Mouse (Mus musculus): Measurements from ENCODE around the gene Sntb2. TPM values are rescaled to one million over a fixed set of nuclear protein-coding genes. Genes with fewer than 3 reads are reported as not detected.
"Not testable (repeated sequence)": the region's sequence is repeated elsewhere in the genome, so short reads cannot be mapped to it uniquely, and the experiment has no call there.

Sntb2 gene
- polyA plus RNA-seq, 1 experiment from 2014 or later: 7.3 TPM

DNA sequence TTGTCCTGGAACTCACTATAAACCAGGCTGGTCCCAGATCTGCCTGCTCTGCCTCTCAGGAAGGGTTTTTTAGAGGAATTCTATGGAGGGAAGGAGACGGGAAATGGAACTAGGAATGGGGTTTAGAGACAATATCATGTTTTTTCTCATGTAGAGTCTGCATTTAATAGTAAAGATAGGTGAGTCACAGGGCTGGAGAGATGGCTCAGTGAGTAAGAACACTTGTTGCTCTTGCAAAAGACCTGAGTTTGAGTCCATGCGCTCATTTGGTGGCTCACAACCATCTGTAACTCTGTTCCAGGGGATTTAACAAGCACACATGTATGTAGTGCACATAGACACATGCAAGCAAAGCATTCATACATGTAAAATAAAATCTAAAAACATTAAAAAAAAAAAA lies 40.2 kb downstream of the Sntb2 start:
- no peaks in the 10 kb centered on the region for H3K4me1 ChIP-seq (replicated peaks; ENCODE audit: control insufficient read depth, insufficient read depth, low read length)
- H3K27me3 ChIP-seq (ENCODE audit: control insufficient read depth, insufficient read depth, low read length): peaks cover 5% of the 10 kb centered on the region; the same call in 1 of the 2 replicates
- H3K27ac ChIP-seq: no peak overlapping the region
- WGBS: 90% methylated on average over 2 of the region's 2 CpGs
- no peak overlapping the region for H3K4me2 ChIP-seq (replicated peaks)
- no peak overlapping the region for H3K9ac ChIP-seq
- no peaks in the 10 kb centered on the region for H3K9me3 ChIP-seq (ENCODE audit: control insufficient read depth, low read length)
- ATAC-seq (ENCODE audit: low FRiP score) (no peak), DNase-seq (ENCODE audit: low spot score) (no peak)
- no peak overlapping the region for H3K4me3 ChIP-seq (replicated peaks; ENCODE audit: low read length)
- no peaks in the 10 kb centered on the region for H3K36me3 ChIP-seq (replicated peaks; ENCODE audit: control insufficient read depth, insufficient read depth)

DNA sequence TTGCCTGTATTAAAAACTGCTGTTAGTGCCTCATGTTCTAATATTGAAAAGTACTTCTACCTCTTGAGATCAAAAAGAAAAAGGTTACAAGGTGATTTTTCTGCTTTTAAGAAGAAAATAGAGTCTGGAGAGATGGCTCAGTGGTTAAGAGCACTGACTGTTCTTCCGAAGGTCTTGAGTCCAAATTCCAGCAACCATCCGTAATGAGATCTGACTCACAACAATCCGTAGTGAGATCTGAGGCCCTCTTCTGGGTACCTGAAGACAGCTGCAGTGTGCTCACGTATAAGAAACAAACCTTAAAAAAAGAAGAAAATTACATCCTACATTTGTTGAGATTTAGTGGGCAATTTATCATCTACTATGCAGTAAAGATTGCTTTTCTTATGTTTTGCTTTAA lies 40.9 kb downstream of the Sntb2 start:
- 85% methylated on average over 4 of the region's 4 CpGs for WGBS
- no peak for ATAC-seq (ENCODE audit: low FRiP score)

DNA sequence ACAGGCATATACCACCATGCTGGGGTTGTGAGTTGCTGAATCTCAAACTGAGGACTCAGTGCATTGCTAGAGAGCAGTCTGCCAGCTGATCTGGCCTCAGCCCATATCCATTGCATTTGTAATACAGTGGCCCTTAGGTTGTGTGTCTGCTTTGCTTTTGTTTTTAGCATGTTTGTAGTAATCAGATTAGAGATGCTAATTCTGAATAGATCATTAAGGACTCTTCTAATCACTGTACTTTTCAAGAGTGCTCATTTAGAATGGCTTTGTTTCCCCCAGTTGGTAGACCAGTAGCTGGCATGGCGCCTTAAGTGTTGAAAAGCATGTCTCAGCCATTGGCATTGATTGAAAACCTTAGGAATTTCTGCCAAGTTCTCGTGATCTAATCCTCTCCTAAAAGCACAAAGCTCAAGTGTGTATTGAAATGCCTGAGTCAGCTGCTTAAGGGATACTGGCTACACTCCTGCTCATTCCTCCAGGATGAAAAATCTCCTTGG lies 43.3 kb downstream of the Sntb2 start:
- ATAC-seq (ENCODE audit: low FRiP score): peak; percentile 80; the same call in 1 of the 2 replicates
- Histone ChIP-seq H3K4me3 (replicated peaks; ENCODE audit: low read length) (no peak overlapping the region), H3K4me1 (replicated peaks; ENCODE audit: control insufficient read depth, insufficient read depth, low read length) (no peaks in the 10 kb centered on the region), H3K9ac (no peak overlapping the region), H3K9me3 (ENCODE audit: control insufficient read depth, low read length) (no peaks in the 10 kb centered on the region), H3K27ac (no peak overlapping the region), H3K36me3 (replicated peaks; ENCODE audit: control insufficient read depth, insufficient read depth) (no peaks in the 10 kb centered on the region; the same call in 1 of the 2 replicates), H3K27me3 (ENCODE audit: control insufficient read depth, insufficient read depth, low read length) (peaks cover 5% of the 10 kb centered on the region; the same call in 1 of the 2 replicates), H3K4me2 (replicated peaks) (no peak overlapping the region)
- WGBS: 42% methylated on average over 2 of the region's 2 CpGs
- DNase-seq (ENCODE audit: low spot score): peak; percentile 76

More for the DNA sequence above, 40.9 kb downstream of the Sntb2 start:
- no peak overlapping the region for H3K27ac ChIP-seq
- H3K27me3 ChIP-seq (ENCODE audit: control insufficient read depth, insufficient read depth, low read length): peaks cover 5% of the 10 kb centered on the region; the same call in 1 of the 2 replicates
- H3K36me3 ChIP-seq (replicated peaks; ENCODE audit: control insufficient read depth, insufficient read depth): no peaks in the 10 kb centered on the region; the same call in 1 of the 2 replicates
- DNase-seq (ENCODE audit: low spot score): no peak
- H3K4me1 ChIP-seq (replicated peaks; ENCODE audit: control insufficient read depth, insufficient read depth, low read length): no peaks in the 10 kb centered on the region
- H3K4me3 ChIP-seq (replicated peaks; ENCODE audit: low read length): no peak overlapping the region
- no peaks in the 10 kb centered on the region for H3K9me3 ChIP-seq (ENCODE audit: control insufficient read depth, low read length)
- H3K9ac ChIP-seq: no peak overlapping the region
- H3K4me2 ChIP-seq (replicated peaks): no peak overlapping the region

DNA sequence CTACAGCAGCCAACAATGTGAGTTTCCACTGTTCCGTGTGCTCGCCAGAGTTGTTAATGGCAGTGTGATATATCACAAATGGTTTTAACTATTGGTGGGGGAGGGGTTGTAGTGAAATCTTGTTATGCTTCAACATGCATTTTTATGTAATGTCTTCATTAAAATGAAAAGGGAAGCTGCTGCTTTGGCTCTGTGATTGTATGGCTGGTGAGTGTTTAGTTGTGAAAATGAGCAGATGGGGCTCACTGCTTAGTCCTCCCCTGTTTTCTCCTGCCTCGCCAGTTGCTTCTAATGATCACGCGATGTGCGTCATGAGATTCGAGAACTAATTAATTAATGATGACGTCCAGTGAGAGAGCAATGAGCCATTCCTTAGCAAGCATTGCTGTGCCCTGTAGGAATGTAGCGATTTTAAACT lies 49.9 kb downstream of the Sntb2 start:
- 40% methylated on average over 9 of the region's 9 CpGs for WGBS
- Histone ChIP-seq H3K27me3 (ENCODE audit: control insufficient read depth, insufficient read depth, low read length) (no peaks in the 10 kb centered on the region; the same call in 1 of the 2 replicates), H3K27ac (peak overlapping the region; percentile 58), H3K4me2 (replicated peaks) (peak overlapping the region; percentile 32), H3K9me3 (ENCODE audit: control insufficient read depth, low read length) (no peaks in the 10 kb centered on the region), H3K4me3 (replicated peaks; ENCODE audit: low read length) (no peak overlapping the region), H3K36me3 (replicated peaks; ENCODE audit: control insufficient read depth, insufficient read depth) (no peaks in the 10 kb centered on the region; the same call in none of the 2 replicates), H3K4me1 (replicated peaks; ENCODE audit: control insufficient read depth, insufficient read depth, low read length) (no peaks in the 10 kb centered on the region), H3K9ac (no peak overlapping the region; the same call in 1 of the 2 replicates)
- DNase-seq (ENCODE audit: low spot score) (peak; percentile 70), ATAC-seq (ENCODE audit: low FRiP score) (peak; percentile 74)

DNA sequence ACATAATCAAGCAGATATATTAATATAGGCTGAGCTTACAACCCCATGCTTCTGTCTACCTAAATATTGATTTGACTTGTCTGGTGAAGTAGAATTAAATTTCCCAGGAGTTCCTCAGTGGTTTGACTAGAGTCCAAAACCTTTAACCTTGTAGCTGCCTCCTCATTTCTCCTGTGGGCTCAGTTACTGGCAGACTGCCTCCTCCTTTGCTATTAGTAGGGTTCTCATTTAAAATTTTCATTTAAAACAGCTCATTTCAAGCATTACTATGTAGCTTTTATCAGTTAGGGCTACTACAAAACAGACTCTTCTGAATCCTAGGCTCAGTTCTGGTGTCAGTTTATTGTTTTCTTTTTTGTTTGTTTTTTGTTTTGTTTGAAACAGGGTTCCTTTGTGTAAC lies 50.4 kb downstream of the Sntb2 start:
- no peak for DNase-seq (ENCODE audit: low spot score)
- Histone ChIP-seq H3K27ac (peak overlapping the region; percentile 58), H3K36me3 (replicated peaks; ENCODE audit: control insufficient read depth, insufficient read depth) (no peaks in the 10 kb centered on the region; the same call in none of the 2 replicates), H3K4me1 (replicated peaks; ENCODE audit: control insufficient read depth, insufficient read depth, low read length) (no peaks in the 10 kb centered on the region), H3K27me3 (ENCODE audit: control insufficient read depth, insufficient read depth, low read length) (no peaks in the 10 kb centered on the region; the same call in 1 of the 2 replicates), H3K4me3 (replicated peaks; ENCODE audit: low read length) (no peak overlapping the region), H3K9me3 (ENCODE audit: control insufficient read depth, low read length) (no peaks in the 10 kb centered on the region), H3K9ac (no peak overlapping the region), H3K4me2 (replicated peaks) (no peak overlapping the region)
- ATAC-seq (ENCODE audit: low FRiP score): no peak

DNA sequence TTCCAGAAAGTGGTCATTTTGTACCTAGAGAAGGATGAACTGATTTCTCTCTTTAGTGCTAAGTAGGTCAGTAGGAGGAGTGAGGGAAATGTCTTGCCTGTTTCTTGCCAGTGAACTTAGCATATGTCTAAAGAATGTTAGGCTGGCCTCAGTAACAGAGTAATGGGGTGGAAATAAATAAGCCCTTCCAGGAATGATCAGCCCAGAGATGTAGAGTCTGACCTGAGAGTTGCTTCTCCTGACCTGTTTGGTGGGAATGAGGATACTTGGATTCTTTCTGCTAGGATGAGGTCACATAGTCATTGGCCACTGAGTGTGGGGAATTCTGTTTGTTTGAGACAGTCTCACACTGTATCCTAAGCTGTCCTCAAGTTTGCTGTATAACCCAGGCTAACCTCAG lies 52.0 kb downstream of the Sntb2 start:
- no peak overlapping the region for H3K27ac ChIP-seq
- no peaks in the 10 kb centered on the region for H3K27me3 ChIP-seq (ENCODE audit: control insufficient read depth, insufficient read depth, low read length)
- no peak overlapping the region for H3K9ac ChIP-seq
- no peaks in the 10 kb centered on the region for H3K9me3 ChIP-seq (ENCODE audit: control insufficient read depth, low read length)
- DNase-seq (ENCODE audit: low spot score) (no peak), ATAC-seq (ENCODE audit: low FRiP score) (no peak)
- H3K36me3 ChIP-seq (replicated peaks; ENCODE audit: control insufficient read depth, insufficient read depth): no peaks in the 10 kb centered on the region; the same call in 1 of the 2 replicates
- H3K4me1 ChIP-seq (replicated peaks; ENCODE audit: control insufficient read depth, insufficient read depth, low read length): no peaks in the 10 kb centered on the region
- H3K4me3 ChIP-seq (replicated peaks; ENCODE audit: low read length): no peak overlapping the region
- no peak overlapping the region for H3K4me2 ChIP-seq (replicated peaks)

DNA sequence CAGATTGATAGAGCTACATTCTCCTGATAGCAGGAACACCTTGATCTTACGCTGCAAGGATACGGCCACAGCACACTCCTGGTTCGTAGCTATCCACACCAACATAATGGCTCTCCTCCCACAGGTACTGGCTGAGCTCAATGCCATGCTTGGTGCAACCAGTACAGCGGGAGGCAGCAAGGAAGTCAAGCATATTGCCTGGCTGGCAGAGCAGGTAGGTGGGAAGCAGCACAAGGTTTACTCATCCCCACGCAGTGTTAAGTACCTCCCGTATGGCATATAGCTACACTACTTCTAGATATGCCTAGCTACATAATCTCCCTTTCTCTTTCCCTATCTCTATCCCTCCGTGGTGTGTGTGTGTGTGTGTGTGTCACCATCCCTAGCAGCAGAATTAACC lies 55.8 kb downstream of the Sntb2 start:
- no peak overlapping the region for H3K4me2 ChIP-seq (replicated peaks)
- no peaks in the 10 kb centered on the region for H3K27me3 ChIP-seq (ENCODE audit: control insufficient read depth, insufficient read depth, low read length)
- H3K9ac ChIP-seq: no peak overlapping the region
- H3K36me3 ChIP-seq (replicated peaks; ENCODE audit: control insufficient read depth, insufficient read depth): peaks cover 5% of the 10 kb centered on the region
- DNase-seq (ENCODE audit: low spot score): no peak
- H3K9me3 ChIP-seq (ENCODE audit: control insufficient read depth, low read length): no peaks in the 10 kb centered on the region
- no peaks in the 10 kb centered on the region for H3K4me1 ChIP-seq (replicated peaks; ENCODE audit: control insufficient read depth, insufficient read depth, low read length)
- no peak overlapping the region for H3K27ac ChIP-seq
- ATAC-seq (ENCODE audit: low FRiP score): no peak
- H3K4me3 ChIP-seq (replicated peaks; ENCODE audit: low read length): no peak overlapping the region
- WGBS: 98% methylated on average over 7 of the region's 7 CpGs

DNA sequence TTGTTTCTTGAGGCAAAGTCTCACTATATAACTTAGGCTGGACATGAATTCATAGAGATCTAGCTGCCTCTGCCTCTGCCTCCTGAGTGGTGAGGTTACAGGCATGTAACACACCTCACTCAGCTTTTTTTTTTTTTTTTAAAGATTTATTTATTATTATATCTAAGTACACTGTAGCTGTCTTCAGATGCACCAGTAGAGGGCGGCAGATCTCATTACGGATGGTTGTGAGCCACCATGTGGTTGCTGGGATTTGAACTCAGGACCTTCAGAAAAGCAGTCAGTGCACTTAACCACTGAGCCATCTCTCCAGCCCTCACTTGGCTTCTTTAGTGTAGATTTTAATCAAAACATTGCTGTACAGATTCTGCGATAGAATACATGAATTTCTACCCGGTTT lies 60.8 kb downstream of the Sntb2 start:
- not testable (repeated sequence) for H3K9me3 ChIP-seq (ENCODE audit: control insufficient read depth, low read length); H3K9ac ChIP-seq; H3K27me3 ChIP-seq (ENCODE audit: control insufficient read depth, insufficient read depth, low read length); H3K4me2 ChIP-seq (replicated peaks); H3K36me3 ChIP-seq (replicated peaks; ENCODE audit: control insufficient read depth, insufficient read depth); H3K4me3 ChIP-seq (replicated peaks; ENCODE audit: low read length); ATAC-seq (ENCODE audit: low FRiP score); H3K4me1 ChIP-seq (replicated peaks; ENCODE audit: control insufficient read depth, insufficient read depth, low read length); DNase-seq (ENCODE audit: low spot score); H3K27ac ChIP-seq
- WGBS: 87% methylated on average over 4 of the region's 4 CpGs

DNA sequence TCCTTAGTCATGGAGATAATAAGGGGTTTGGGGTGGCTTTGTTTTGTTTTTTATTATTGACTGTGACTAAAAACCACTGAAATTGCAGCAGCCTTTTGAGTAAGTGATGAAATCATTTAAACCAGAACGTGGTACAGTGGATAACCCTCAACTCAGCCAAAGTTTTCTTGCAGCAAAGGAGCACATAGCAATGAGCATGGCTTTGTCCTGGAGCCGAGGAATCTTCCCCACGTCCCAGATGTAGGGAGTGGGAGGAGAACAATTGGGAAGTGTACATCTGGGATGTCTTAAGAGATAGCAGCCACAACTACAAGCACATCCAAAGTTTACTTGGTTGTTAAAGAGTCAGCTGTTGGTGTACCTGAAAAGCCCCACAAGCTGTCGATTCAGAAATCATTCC lies 61.9 kb downstream of the Sntb2 start:
- H3K9me3 ChIP-seq (ENCODE audit: control insufficient read depth, low read length): no peaks in the 10 kb centered on the region
- H3K4me3 ChIP-seq (replicated peaks; ENCODE audit: low read length): no peak overlapping the region
- whole genome bisulfite sequencing: 89% methylated on average over 4 of the region's 4 CpGs
- no peaks in the 10 kb centered on the region for H3K4me1 ChIP-seq (replicated peaks; ENCODE audit: control insufficient read depth, insufficient read depth, low read length)
- no peaks in the 10 kb centered on the region for H3K27me3 ChIP-seq (ENCODE audit: control insufficient read depth, insufficient read depth, low read length)
- ATAC-seq (ENCODE audit: low FRiP score) (no peak), DNase-seq (ENCODE audit: low spot score) (no peak)
- H3K36me3 ChIP-seq (replicated peaks; ENCODE audit: control insufficient read depth, insufficient read depth): peaks cover 5% of the 10 kb centered on the region; the same call in 1 of the 2 replicates
- no peak overlapping the region for H3K9ac ChIP-seq
- H3K4me2 ChIP-seq (replicated peaks): no peak overlapping the region
- no peak overlapping the region for H3K27ac ChIP-seq

DNA sequence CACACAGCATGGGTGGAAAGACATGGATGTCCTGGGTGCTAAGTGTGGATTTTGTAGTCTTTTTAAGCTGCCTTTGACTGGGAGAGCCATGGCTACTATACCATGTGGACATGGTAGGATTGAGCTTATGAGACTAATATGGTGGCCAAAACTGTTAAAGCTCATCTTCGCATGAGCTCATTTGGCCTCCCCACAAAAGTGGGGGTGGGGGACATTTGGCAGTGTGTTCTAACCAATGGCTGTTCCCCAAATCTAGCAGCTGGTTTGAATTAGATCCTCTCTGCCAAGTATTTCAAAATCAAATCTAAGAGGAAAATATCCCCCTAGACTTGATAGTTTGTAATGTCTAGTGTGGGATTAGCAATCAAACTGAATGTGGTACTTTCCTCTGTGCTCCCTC lies 63.5 kb downstream of the Sntb2 start:
- no peak for ATAC-seq (ENCODE audit: low FRiP score)
- 83% methylated on average over 1 of the region's 1 CpGs for WGBS

More for the DNA sequence above, 63.5 kb downstream of the Sntb2 start:
- Histone ChIP-seq H3K27me3 (ENCODE audit: control insufficient read depth, insufficient read depth, low read length) (no peaks in the 10 kb centered on the region), H3K27ac (no peak overlapping the region), H3K4me1 (replicated peaks; ENCODE audit: control insufficient read depth, insufficient read depth, low read length) (no peaks in the 10 kb centered on the region), H3K4me3 (replicated peaks; ENCODE audit: low read length) (no peak overlapping the region), H3K9me3 (ENCODE audit: control insufficient read depth, low read length) (no peaks in the 10 kb centered on the region), H3K4me2 (replicated peaks) (no peak overlapping the region), H3K36me3 (replicated peaks; ENCODE audit: control insufficient read depth, insufficient read depth) (no peaks in the 10 kb centered on the region; the same call in 1 of the 2 replicates), H3K9ac (no peak overlapping the region)
- DNase-seq (ENCODE audit: low spot score): no peak

Measured in hindbrain, embryonic 14.5 days (tissue).